Mouse (Mus musculus) forebrain, embryonic 12.5 days (tissue): ENCODE data around the gene Nat8. TPM values are rescaled to one million over a fixed set of nuclear protein-coding genes. Genes with fewer than 3 reads are reported as not detected.
"Not testable (repeated sequence)": the region's sequence is repeated elsewhere in the genome, so short reads cannot be mapped to it uniquely, and the experiment has no call there.

Experiments used
- ATAC-seq: fragments of 200-750 bp; cut with Nextera tagmentation; 2 replicates; pipeline ENCODE4 v1.8.0; 2017; ENCODE audit warnings: moderate TSS enrichment; ENCODE audit not compliant: low FRiP score
- H3K27ac ChIP-seq: fragments of 300-500 bp; sonication (generic); 2 replicates; pipeline ENCODE4 v1.5.1; 2016; ENCODE audit warnings: mild to moderate bottlenecking
- H3K27me3 ChIP-seq: fragments of 300-500 bp; sonication (generic); 2 replicates; pipeline ENCODE4 v1.6.1; 2016; ENCODE audit warnings: mild to moderate bottlenecking
- H3K36me3 ChIP-seq: fragments of 300-500 bp; sonication (generic); replicated peaks from 2 replicates; pipeline ENCODE4 v1.6.1; 2016; ENCODE audit warnings: mild to moderate bottlenecking
- H3K4me1 ChIP-seq: fragments of 300-500 bp; sonication (generic); 2 replicates; pipeline ENCODE4 v1.6.1; 2016
- H3K4me2 ChIP-seq: fragments of 300-500 bp; sonication (generic); 2 replicates; pipeline ENCODE4 v1.6.1; 2016; ENCODE audit warnings: mild to moderate bottlenecking, moderate library complexity
- H3K4me3 ChIP-seq: fragments of 300-500 bp; sonication (generic); replicated peaks from 2 replicates; pipeline ENCODE4 v1.5.1; 2016; ENCODE audit warnings: mild to moderate bottlenecking
- H3K9ac ChIP-seq: fragments of 300-500 bp; sonication (generic); 2 replicates; pipeline ENCODE4 v1.6.1; 2016; ENCODE audit warnings: mild to moderate bottlenecking
- H3K9me3 ChIP-seq: fragments of 300-500 bp; sonication (generic); 2 replicates; pipeline ENCODE4 v1.6.1; 2016
- WGBS: fragments of 180-500 bp; shearing (Covaris S2); methylation state at CpG from one replicate; pipeline ENCODE4 v1.1.7; 2016; 5-methylcytosine and 5-hydroxymethylcytosine counted together
- polyA plus RNA-seq: library from polyadenylated mRNA; unstranded; fragments of >200 nt; fragmentation: Nextera tagmentation; extraction: Ambion mirVana; gene quantifications from 2 replicates; pipeline ENCODE4 v1.2.1, GENCODE M21; 2016

The Nat8 gene
- polyA plus RNA-seq: not detected in 2 replicates

GRCm38 (mm10) chr6:85831796-85832321, at the start of gene Nat8:
Gene Nat8, minus strand, starts transcription at chr6:85832082.
- Histone ChIP-seq H3K4me2 (no peak within 1 kb of the TSS), H3K4me3 (no peak within 1 kb of the TSS)

GRCm38 (mm10) chr6:85869006-85869405, 37.1 kb upstream of the Nat8 start, which contains the start of gene Nat8f2:
Gene Nat8f2, minus strand, starts transcription at chr6:85869158.
- H3K9ac ChIP-seq, ATAC-seq, H3K36me3 ChIP-seq, H3K27ac ChIP-seq, H3K27me3 ChIP-seq, H3K9me3 ChIP-seq, H3K4me1 ChIP-seq, H3K4me3 ChIP-seq, H3K4me2 ChIP-seq: not testable (repeated sequence)
- WGBS: 89% methylated on average over 5 of the region's 5 CpGs

More at GRCm38 (mm10) chr6:85831796-85832321, at the start of gene Nat8:
- H3K4me1 ChIP-seq: no peaks in the 10 kb centered on the region
- no peak within 1 kb of the TSS for H3K9ac ChIP-seq
- no peak for ATAC-seq
- H3K27ac ChIP-seq: no peak within 1 kb of the TSS
- 90% methylated on average over 7 of the region's 7 CpGs for WGBS
- H3K36me3 ChIP-seq: no peaks in the 10 kb centered on the region
- H3K27me3 ChIP-seq: no peaks in the 10 kb centered on the region
- no peaks in the 10 kb centered on the region for H3K9me3 ChIP-seq

GRCm38 (mm10) chr6:85867726-85868690, 36.1 kb upstream of the Nat8 start:
- no peak overlapping the region for H3K4me2 ChIP-seq
- 87% methylated on average over 8 of the region's 8 CpGs for WGBS

GRCm38 (mm10) chr6:85866995-85867394, 35.1 kb upstream of the Nat8 start:
- H3K27ac ChIP-seq, H3K4me2 ChIP-seq: not testable (repeated sequence)

More at GRCm38 (mm10) chr6:85867726-85868690, 36.1 kb upstream of the Nat8 start:
- Histone ChIP-seq H3K4me1 (no peaks in the 10 kb centered on the region), H3K36me3 (no peaks in the 10 kb centered on the region), H3K27ac (no peak overlapping the region), H3K27me3 (no peaks in the 10 kb centered on the region), H3K4me3 (no peak overlapping the region), H3K9me3 (no peaks in the 10 kb centered on the region), H3K9ac (no peak overlapping the region)
- ATAC-seq: no peak

GRCm38 (mm10) chr6:85866166-85866565, 34.3 kb upstream of the Nat8 start:
- not testable (repeated sequence) for H3K27me3 ChIP-seq, H3K4me2 ChIP-seq, H3K36me3 ChIP-seq, H3K9me3 ChIP-seq, H3K4me3 ChIP-seq, ATAC-seq, H3K27ac ChIP-seq, H3K9ac ChIP-seq, H3K4me1 ChIP-seq
- WGBS: 92% methylated on average over 3 of the region's 3 CpGs

More at GRCm38 (mm10) chr6:85866995-85867394, 35.1 kb upstream of the Nat8 start:
- H3K36me3 ChIP-seq, H3K9me3 ChIP-seq, ATAC-seq, H3K4me3 ChIP-seq, H3K27me3 ChIP-seq, H3K9ac ChIP-seq, H3K4me1 ChIP-seq: not testable (repeated sequence)
- 72% methylated on average over 1 of the region's 1 CpGs for WGBS

GRCm38 (mm10) chr6:85864900-85865639, 33.2 kb upstream of the Nat8 start:
- ATAC-seq, H3K27me3 ChIP-seq, H3K4me2 ChIP-seq, H3K4me3 ChIP-seq, H3K27ac ChIP-seq, H3K4me1 ChIP-seq, H3K9me3 ChIP-seq, H3K36me3 ChIP-seq, H3K9ac ChIP-seq: not testable (repeated sequence)
- WGBS: 69% methylated on average over 5 of the region's 7 CpGs

GRCm38 (mm10) chr6:85863840-85864239, 32.0 kb upstream of the Nat8 start:
- no peak overlapping the region for H3K4me3 ChIP-seq
- WGBS: 93% methylated on average over 2 of the region's 2 CpGs
- no peaks in the 10 kb centered on the region for H3K9me3 ChIP-seq
- H3K36me3 ChIP-seq: no peaks in the 10 kb centered on the region
- ATAC-seq: no peak
- H3K4me2 ChIP-seq: no peak overlapping the region
- H3K9ac ChIP-seq: no peak overlapping the region
- H3K4me1 ChIP-seq: no peaks in the 10 kb centered on the region
- no peaks in the 10 kb centered on the region for H3K27me3 ChIP-seq
- H3K27ac ChIP-seq: no peak overlapping the region

GRCm38 (mm10) chr6:85863136-85863535, 31.3 kb upstream of the Nat8 start:
- H3K36me3 ChIP-seq: no peaks in the 10 kb centered on the region
- H3K9ac ChIP-seq: no peak overlapping the region
- no peak overlapping the region for H3K27ac ChIP-seq
- no peak overlapping the region for H3K4me2 ChIP-seq
- 91% methylated on average over 2 of the region's 2 CpGs for WGBS
- no peaks in the 10 kb centered on the region for H3K27me3 ChIP-seq
- ATAC-seq: no peak
- no peaks in the 10 kb centered on the region for H3K9me3 ChIP-seq
- H3K4me3 ChIP-seq: no peak overlapping the region
- H3K4me1 ChIP-seq: no peaks in the 10 kb centered on the region

- Histone ChIP-seq H3K4me2 (no peak overlapping the region), H3K9me3 (no peaks in the 10 kb centered on the region), H3K27me3 (no peaks in the 10 kb centered on the region), H3K36me3 (no peaks in the 10 kb centered on the region), H3K9ac (no peak overlapping the region), H3K27ac (no peak overlapping the region), H3K4me3 (no peak overlapping the region), H3K4me1 (no peaks in the 10 kb centered on the region)
- ATAC-seq: no peak
- WGBS: 65% methylated on average over 3 of the region's 3 CpGs
These were observed 30.7 kb upstream of the Nat8 start for GRCm38 (mm10) chr6:85862565-85862964.

- Histone ChIP-seq H3K36me3 (no peaks in the 10 kb centered on the region), H3K9ac (no peak overlapping the region), H3K4me2 (no peak overlapping the region), H3K27me3 (no peaks in the 10 kb centered on the region), H3K4me1 (no peaks in the 10 kb centered on the region), H3K9me3 (no peaks in the 10 kb centered on the region), H3K27ac (no peak overlapping the region), H3K4me3 (no peak overlapping the region)
- no peak for ATAC-seq
- WGBS: 91% methylated on average over 3 of the region's 3 CpGs
These were observed 29.4 kb upstream of the Nat8 start for GRCm38 (mm10) chr6:85861247-85861646.

GRCm38 (mm10) chr6:85856194-85856678, 24.4 kb upstream of the Nat8 start:
- Histone ChIP-seq H3K4me2 (no peak overlapping the region), H3K27me3 (no peaks in the 10 kb centered on the region), H3K4me3 (no peak overlapping the region), H3K36me3 (no peaks in the 10 kb centered on the region), H3K4me1 (no peaks in the 10 kb centered on the region), H3K9ac (no peak overlapping the region), H3K27ac (no peak overlapping the region), H3K9me3 (no peaks in the 10 kb centered on the region)
- 73% methylated on average over 1 of the region's 1 CpGs for WGBS
- ATAC-seq: no peak

GRCm38 (mm10) chr6:85853481-85853880, 21.6 kb upstream of the Nat8 start:
- Histone ChIP-seq H3K4me2 (no peak overlapping the region), H3K27ac (no peak overlapping the region), H3K9me3 (no peaks in the 10 kb centered on the region), H3K4me1 (no peaks in the 10 kb centered on the region), H3K27me3 (no peaks in the 10 kb centered on the region), H3K36me3 (no peaks in the 10 kb centered on the region), H3K9ac (no peak overlapping the region), H3K4me3 (no peak overlapping the region)
- WGBS: 78% methylated on average over 3 of the region's 3 CpGs
- ATAC-seq: no peak
